Mouse (Mus musculus) CD4-positive, CD25-positive, alpha-beta regulatory T cell, adult 9 weeks (primary cell): Measurements from ENCODE around the gene Smok2a. TPM values are rescaled to one million over a fixed set of nuclear protein-coding genes. Genes with fewer than 3 reads are reported as not detected.

Experiments used
- polyA plus RNA-seq: library from polyadenylated mRNA; unstranded; fragments of 100-300 nt; shearing (Covaris generic); gene quantifications from one replicate; pipeline ENCODE4 v1.2.1, GENCODE M21; 2017

Gene Smok2a
- not detected for polyA plus RNA-seq

DNA sequence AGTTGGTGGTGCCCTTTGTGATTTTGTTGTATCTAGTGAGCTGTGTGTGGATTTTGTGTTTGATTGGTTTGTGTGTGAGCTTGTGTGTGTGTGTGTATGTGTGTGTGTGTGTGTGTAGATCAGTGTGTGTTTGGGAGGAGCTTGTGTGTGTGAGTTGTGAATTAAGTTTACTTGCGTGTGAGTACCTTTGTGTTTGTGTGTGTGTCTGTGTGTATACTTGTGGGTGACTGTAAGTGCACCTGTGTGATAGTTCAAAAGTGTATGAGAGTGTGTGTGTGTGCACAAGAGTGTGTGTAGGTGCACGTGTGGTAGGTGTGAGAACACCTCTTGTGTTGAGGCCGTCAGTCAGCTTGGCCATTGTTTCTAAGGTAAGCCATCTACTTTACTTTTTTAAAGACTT lies at the start of gene Smok2a:
Smok2a (plus strand) TSS at position 301 of the 400 bp plus-strand sequence.

GRCm38 (mm10) chr17:13229957-13230356 lies 9.0 kb downstream of the Smok2a start, which contains the start of gene Smok2b:
TSS of gene Smok2b (plus strand) at chr17:13230257.

Other genes with a start within 250 kb of the Smok2a start
- gene Wtap, start 227.0 kb upstream of the Smok2a start, polyA plus RNA-seq: 17.3 TPM
- 132 TPM for gene Sod2, start 214.3 kb upstream of the Smok2a start, polyA plus RNA-seq
- gene Gpr31b, start 168.9 kb upstream of the Smok2a start, polyA plus RNA-seq: not detected
- gene Tcp10b, start 160.1 kb upstream of the Smok2a start, polyA plus RNA-seq: 0.31 TPM
- gene Unc93a, start 89.4 kb upstream of the Smok2a start, polyA plus RNA-seq: not detected
- gene Smok2b, start 9.1 kb downstream of the Smok2a start, polyA plus RNA-seq: not detected
- not detected for gene Tcp10c, start 133.4 kb downstream of the Smok2a start, polyA plus RNA-seq